Mouse (Mus musculus) liver, postnatal 0 days (tissue): ENCODE measurements at regions not wholly inside any gene's neighbourhood (a gene's known extent, or its start where the extent isn't known, plus 50 kb on each side); places are given as distances from the start of the nearest gene placed in this dataset.

Experiments used
- CTCF ChIP-seq: sonication (generic); IDR thresholded peaks from 2 replicates; pipeline ENCODE4 v1.5.1; 2016; ENCODE audit warnings: antibody characterized with exemption, low read depth
- EP300 ChIP-seq: IDR thresholded peaks from 2 replicates; pipeline ENCODE4 v1.6.1; 2016; ENCODE audit warnings: antibody characterized with exemption, low read depth, mild to moderate bottlenecking

DNA sequence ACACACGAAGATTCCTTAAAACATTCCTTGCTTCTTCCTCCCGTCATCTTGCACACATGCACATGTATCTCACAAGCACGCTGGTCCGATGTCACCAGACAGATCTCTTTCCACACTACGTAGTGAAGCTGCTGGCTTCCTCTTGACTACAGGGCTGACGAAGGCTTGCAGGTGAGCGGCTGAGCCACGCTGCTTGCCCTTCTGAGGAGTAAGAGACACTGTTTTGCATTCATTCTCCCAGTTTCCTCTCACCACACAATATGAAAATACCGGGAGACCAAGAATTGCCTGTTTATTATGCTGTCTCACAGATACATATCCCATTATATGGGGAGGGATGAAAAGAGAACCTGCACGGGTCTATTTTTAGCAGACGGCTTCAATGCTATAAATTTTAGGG is 71.0 kb upstream of the Spaca7 start:
- TF ChIP-seq CTCF = no peak
- no peak for TF ChIP-seq EP300
